Mouse (Mus musculus) c-Kit-positive CD71-positive TER-119-negative erythroid progenitor cells, embryonic 14.5 days (primary cell): ENCODE results near the gene Vldlr.

ENCODE experiments used
- DNase-seq: peaks from one replicate; pipeline ENCODE4 v3.0.0-alpha.2; 2013; ENCODE audit warnings: low read depth

Gene Vldlr

DNA sequence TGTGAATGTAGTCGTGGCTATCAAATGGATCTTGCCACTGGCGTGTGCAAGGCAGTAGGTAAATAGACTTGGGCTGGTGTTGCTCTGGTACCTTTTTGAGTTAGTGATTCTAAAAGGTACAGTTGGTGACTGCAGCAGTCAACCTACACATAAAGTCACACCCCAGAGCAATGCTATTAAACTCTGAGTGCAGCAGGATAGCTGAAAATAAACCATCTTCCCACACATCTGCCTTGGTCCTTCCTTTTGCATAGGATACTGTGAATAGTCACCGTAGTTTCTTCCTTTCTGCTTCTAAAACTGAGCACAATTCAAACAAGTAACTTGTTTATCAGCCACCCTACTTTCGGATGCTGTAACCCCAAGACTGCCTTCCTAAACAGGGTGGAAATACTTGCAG, 23.6 kb downstream of the Vldlr start:
- DNase-seq = no peak

DNA sequence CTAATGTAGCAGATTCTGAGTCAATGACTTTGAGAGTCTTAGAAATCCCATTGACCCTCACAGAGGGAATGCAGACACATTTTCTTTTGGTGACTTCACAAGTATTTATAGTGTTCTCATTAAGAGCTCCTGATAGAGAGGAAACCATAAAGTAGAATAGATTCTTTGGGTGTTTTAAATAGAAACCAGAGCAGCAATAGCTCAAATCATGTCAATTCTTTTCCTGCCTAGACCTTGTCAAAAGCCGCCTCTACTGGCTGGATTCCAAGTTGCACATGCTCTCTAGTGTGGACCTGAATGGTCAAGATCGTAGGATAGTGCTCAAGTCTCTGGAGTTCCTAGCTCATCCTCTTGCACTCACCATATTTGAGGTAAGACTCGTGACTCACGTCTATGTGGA, 27.2 kb downstream of the Vldlr start:
- DNase-seq = no peak

- DNase-seq = no peak
Observed at GRCm38 (mm10) chr19:27254756-27255155, 38.5 kb downstream of the Vldlr start.

GRCm38 (mm10) chr19:27255678-27256077, 39.4 kb downstream of the Vldlr start:
- no peak for DNase-seq

DNA sequence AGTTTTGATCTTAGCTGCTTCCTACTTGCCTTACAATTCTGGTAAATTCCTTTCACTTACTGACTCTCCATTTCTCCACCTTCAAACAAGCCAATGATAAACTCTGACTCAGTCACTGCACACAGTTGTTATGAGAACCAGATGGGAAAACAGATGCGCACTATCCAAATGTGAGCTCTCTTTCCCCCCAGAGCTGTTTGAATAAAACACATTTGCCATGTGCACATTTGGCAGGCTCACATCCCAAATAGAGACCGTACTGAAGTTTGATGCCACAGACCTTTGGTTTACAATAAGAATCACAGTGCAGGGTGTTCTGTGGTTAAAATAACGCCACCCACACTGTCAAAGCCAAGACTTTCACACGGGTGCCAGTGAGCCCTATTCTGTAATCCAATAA, 43.8 kb downstream of the Vldlr start:
- no peak for DNase-seq

- no peak for DNase-seq
Observed at GRCm38 (mm10) chr19:27260621-27261278, 44.5 kb downstream of the Vldlr start.

DNA sequence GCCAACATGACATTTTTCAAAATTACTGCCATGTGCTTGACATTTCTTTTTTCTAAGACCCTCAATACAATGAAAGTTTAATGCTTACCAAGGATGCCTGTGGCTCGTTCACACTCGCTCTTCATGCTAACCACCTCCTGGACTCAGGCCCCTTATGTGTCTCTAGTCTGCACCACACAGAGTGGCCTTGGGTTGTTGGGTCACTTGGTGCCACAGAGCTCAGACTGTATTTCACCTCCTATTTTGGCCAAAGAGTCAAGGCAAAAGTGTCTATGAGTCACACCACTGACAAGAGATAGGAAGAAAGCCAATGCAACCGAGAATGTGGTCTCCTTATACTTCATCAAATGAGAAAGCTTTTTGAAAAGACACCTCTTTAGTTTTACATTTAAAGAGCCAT, 45.9 kb downstream of the Vldlr start:
- DNase-seq = no peak

GRCm38 (mm10) chr19:27273385-27273784, 57.1 kb downstream of the Vldlr start:
- no peak for DNase-seq

GRCm38 (mm10) chr19:27274382-27274781, 58.1 kb downstream of the Vldlr start:
- no peak for DNase-seq

DNA sequence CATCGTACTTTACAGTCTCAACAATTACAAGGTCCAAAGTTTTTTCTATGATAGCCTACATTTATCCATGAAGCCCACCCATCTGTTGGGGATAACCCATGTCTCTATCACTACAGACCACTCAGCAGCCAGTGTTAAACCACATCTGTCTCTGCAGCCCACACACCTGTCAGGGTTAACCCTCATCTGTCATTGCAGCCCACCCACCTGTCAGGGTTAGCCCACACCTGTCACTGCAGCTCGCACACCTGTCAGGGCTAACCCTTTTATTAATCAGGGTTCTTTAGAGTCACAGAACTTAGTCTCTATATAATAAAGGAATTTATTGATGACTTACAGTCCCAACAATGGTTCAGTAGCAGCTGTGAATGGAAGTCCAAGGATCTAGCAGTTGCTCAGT, 62.9 kb downstream of the Vldlr start:
- DNase-seq = no peak
